Mouse (Mus musculus) neural tube, embryonic 12.5 days (tissue): Measurements from ENCODE around the gene Crip1. TPM values are rescaled to one million over a fixed set of nuclear protein-coding genes. Genes with fewer than 3 reads are reported as not detected.
"Not testable (repeated sequence)": the region's sequence is repeated elsewhere in the genome, so short reads cannot be mapped to it uniquely, and the experiment has no call there.

Experiments
- ATAC-seq: fragments of 200-750 bp; cut with Nextera tagmentation; 2 replicates; pipeline ENCODE4 v1.8.0; 2017; ENCODE audit warnings: low read depth, mild to moderate bottlenecking, moderate TSS enrichment, moderate library complexity; ENCODE audit not compliant: low FRiP score
- H3K27ac ChIP-seq: fragments of 300-500 bp; sonication (generic); 2 replicates; pipeline ENCODE4 v1.5.1; 2016
- H3K27me3 ChIP-seq: fragments of 300-500 bp; sonication (generic); replicated peaks from 2 replicates; pipeline ENCODE4 v1.6.1; 2016; ENCODE audit warnings: mild to moderate bottlenecking
- H3K36me3 ChIP-seq: fragments of 300-500 bp; sonication (generic); 2 replicates; pipeline ENCODE4 v1.6.1; 2016; ENCODE audit warnings: mild to moderate bottlenecking
- H3K4me1 ChIP-seq: fragments of 300-500 bp; sonication (generic); 2 replicates; pipeline ENCODE4 v1.6.1; 2016
- H3K4me2 ChIP-seq: fragments of 300-500 bp; sonication (generic); replicated peaks from 2 replicates; pipeline ENCODE4 v1.6.1; 2016; ENCODE audit warnings: mild to moderate bottlenecking
- H3K4me3 ChIP-seq: fragments of 300-500 bp; sonication (generic); 2 replicates; pipeline ENCODE4 v1.5.1; 2016
- H3K9ac ChIP-seq: fragments of 300-500 bp; sonication (generic); 2 replicates; pipeline ENCODE4 v1.6.1; 2016; ENCODE audit warnings: mild to moderate bottlenecking
- H3K9me3 ChIP-seq: fragments of 300-500 bp; sonication (generic); 2 replicates; pipeline ENCODE4 v1.6.1; 2016; ENCODE audit warnings: mild to moderate bottlenecking
- WGBS: fragments of 180-500 bp; shearing (Covaris S2); methylation state at CpG from one replicate; pipeline ENCODE4 v1.1.7; 2016; 5-methylcytosine and 5-hydroxymethylcytosine counted together
- polyA plus RNA-seq: library from polyadenylated mRNA; unstranded; fragments of >200 nt; fragmentation: Nextera tagmentation; extraction: Ambion mirVana; gene quantifications from 2 replicates; pipeline ENCODE4 v1.2.1, GENCODE M21; 2016

Crip1 gene
- polyA plus RNA-seq, 1 experiment from 2014 or later, result 65.8 TPM

DNA sequence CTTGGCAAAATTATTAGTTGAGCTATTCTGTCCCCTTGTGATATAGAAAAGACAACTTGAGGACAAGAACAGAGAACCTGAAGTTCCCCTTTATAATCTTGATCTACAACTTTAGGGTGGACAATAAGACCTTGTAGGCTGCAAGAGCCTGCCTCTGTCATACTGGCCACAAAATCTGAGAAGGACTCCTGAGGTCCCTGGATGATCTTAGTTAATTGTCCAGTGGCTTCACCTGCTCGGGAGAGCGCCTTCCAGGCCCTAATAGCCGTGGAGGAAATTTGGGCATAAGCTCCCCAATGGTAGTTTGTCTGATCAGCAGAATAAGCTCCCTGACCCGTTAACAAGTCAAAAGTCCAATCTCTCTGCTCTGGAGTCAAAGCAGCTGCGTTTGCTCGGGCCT, 53.0 kb downstream of the Crip1 start:
- H3K9ac ChIP-seq, H3K9me3 ChIP-seq, H3K27me3 ChIP-seq, ATAC-seq, H3K4me3 ChIP-seq, H3K27ac ChIP-seq, H3K4me1 ChIP-seq, H3K36me3 ChIP-seq, H3K4me2 ChIP-seq: not testable (repeated sequence)
- 99% methylated on average over 3 of the region's 6 CpGs for WGBS

DNA sequence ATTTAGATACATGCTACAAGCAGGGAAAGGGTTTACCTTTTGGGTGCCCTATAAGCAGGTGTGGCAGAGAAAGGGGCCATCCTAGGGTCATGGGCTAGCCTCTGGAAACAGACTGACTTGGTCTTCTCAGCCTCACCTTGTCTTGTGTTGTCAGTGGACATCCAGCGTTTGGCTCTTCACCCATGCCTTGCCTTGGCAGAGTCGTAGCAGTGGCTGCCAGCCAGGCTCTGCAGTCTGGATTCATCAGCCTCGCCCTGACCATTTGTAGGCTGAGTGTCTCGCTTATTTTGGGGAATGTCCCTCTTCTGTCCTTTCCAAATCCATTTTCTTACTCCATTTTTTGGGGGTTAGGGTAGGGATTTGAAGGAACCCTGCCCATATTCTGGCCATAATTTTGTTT, 55.2 kb downstream of the Crip1 start:
- H3K27ac ChIP-seq, result no peak overlapping the region
- WGBS, result 85% methylated on average over 4 of the region's 4 CpGs
- no peaks in the 10 kb centered on the region for H3K27me3 ChIP-seq
- no peak for ATAC-seq
- no peaks in the 10 kb centered on the region; the same call in 1 of the 2 replicates for H3K9me3 ChIP-seq
- no peaks in the 10 kb centered on the region for H3K4me1 ChIP-seq
- H3K4me3 ChIP-seq, result no peak overlapping the region
- H3K36me3 ChIP-seq, result no peaks in the 10 kb centered on the region
- no peak overlapping the region for H3K9ac ChIP-seq
- no peak overlapping the region for H3K4me2 ChIP-seq

DNA sequence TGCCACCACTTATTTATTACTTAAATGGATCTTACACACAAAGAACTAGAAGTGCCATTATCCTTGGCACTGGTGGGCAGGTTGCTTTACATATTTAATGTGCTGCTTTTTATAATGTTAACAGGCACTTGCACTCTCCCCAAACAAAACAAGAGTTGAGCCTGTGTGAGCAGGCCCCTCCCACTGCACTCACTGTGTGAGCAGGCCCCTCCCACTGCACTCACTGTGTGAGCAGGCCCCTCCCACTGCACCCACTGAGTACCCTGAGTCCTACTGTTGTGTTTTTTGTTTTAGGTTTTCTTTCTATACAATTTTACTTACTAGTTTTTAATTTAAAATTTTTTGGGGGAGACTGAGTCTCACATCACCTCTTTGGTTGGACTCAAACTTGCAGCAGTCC, 55.9 kb downstream of the Crip1 start:
- H3K9ac ChIP-seq, result no peak overlapping the region
- H3K4me2 ChIP-seq, result no peak overlapping the region
- H3K36me3 ChIP-seq, result no peaks in the 10 kb centered on the region
- H3K4me1 ChIP-seq, result no peaks in the 10 kb centered on the region
- H3K27me3 ChIP-seq, result no peaks in the 10 kb centered on the region
- no peaks in the 10 kb centered on the region; the same call in 1 of the 2 replicates for H3K9me3 ChIP-seq
- ATAC-seq, result no peak
- H3K27ac ChIP-seq, result no peak overlapping the region
- no peak overlapping the region for H3K4me3 ChIP-seq

Other genes with a start within 250 kb of the Crip1 start
- gene Jag2, start 216.5 kb upstream of the Crip1 start, polyA plus RNA-seq, result 9.7 and 10.5 TPM in 2 replicates
- gene Nudt14, start 204.2 kb upstream of the Crip1 start, polyA plus RNA-seq, result 56.2 and 57.5 TPM in 2 replicates
- gene Btbd6, start 169.8 kb upstream of the Crip1 start, polyA plus RNA-seq, result 32.0 and 33.8 TPM in 2 replicates
- 68.1 and 70.1 TPM in 2 replicates for gene Brf1, start 145.6 kb upstream of the Crip1 start, polyA plus RNA-seq
- 30.5 and 30.8 TPM in 2 replicates for gene Pacs2, start 131.8 kb upstream of the Crip1 start, polyA plus RNA-seq
- 0.24 TPM in 1 of 2 replicates, not detected in the other for gene Tex22, start 71.8 kb upstream of the Crip1 start, polyA plus RNA-seq
- gene Mta1, start 48.0 kb upstream of the Crip1 start, polyA plus RNA-seq, result 15.8 and 19.6 TPM in 2 replicates
- 267 TPM in 2 replicates for gene Crip2, start 6.1 kb upstream of the Crip1 start, polyA plus RNA-seq
- gene Tedc1, start 10.1 kb downstream of the Crip1 start, polyA plus RNA-seq, result 32.3 and 32.9 TPM in 2 replicates
- 23.5 and 28.0 TPM in 2 replicates for gene Tmem121, start 39.6 kb downstream of the Crip1 start, polyA plus RNA-seq